Mouse (Mus musculus): ENCODE results near the gene Tmem192. TPM values are rescaled to one million over a fixed set of nuclear protein-coding genes. Genes with fewer than 3 reads are reported as not detected.
"Not testable (repeated sequence)": the region's sequence is repeated elsewhere in the genome, so short reads cannot be mapped to it uniquely, and the experiment has no call there.

The Tmem192 gene
- polyA plus RNA-seq, 2 experiments from 2014 or later: 56.5 to 65.3 TPM

GRCm38 (mm10) chr8:64983150-64983897, 36.3 kb downstream of the Tmem192 start:
- ATAC-seq: no peak

DNA sequence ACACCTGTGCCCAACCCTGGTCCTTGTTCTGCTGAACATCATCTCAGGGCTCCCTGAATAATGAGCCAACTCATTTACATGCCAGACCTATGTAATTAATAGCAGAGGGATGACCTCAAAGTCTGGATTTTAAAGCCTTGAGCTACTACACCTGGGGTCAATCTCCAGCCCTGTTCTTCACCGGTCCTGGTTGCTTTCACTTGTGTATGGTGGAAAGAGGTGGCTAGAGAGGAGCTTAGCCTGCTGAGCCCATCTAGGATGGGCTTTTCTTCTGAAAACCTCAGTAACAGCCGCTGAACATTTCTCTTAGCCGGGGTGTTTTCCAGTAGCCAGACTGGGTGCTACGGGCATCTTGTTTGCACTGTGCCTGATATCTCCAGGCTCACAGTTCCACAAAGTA, 40.7 kb downstream of the Tmem192 start, which contains the start of gene Trim75:
Trim75 (minus strand) TSS at position 101 of the 400 bp plus-strand sequence.
- no peak for ATAC-seq

DNA sequence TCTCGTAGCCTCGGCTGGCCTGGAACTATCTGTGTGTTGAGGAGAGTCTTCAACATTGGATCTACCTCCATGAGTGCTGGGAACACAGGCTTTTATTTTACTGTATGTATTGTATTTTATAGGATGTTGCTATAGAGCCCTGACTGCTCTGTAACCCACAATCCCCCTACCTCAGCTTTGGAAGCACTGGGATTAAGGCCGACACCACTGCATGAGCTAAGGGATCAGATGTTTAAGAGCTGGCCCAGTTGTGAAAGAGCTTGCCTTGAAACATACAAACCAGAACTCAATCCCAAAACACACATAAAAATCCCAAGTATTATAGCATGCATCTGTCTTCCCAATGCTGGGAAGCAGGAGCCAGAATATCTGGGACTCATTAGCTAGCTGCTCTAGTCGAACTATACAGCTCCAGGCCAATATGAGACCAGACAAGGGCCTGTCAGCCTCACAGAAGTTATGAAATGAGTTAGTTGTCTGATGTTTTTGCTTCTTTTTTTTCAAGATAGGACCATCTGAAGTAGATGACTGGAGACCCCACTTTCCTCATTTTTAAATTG, 51.9 kb downstream of the Tmem192 start:
- ATAC-seq: no peak

DNA sequence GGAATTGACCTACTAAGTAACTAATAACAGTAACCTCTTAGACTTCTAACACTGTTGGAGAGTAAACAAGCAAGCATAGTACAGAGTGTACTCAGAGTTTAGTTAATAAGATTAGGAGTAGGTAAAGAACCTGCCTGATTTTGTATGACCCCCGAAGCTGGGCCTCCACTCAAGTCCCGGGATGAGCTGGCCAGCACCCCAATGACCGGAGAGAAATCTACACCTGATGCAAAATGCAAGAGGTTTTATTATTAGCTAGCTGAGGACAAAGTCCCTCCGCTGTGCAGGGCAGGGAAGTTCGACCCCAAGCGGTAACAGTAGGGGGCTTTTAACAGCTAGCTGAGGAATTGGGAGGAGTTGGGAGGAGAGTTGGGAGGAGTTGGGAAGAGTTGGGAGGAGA, 60.6 kb downstream of the Tmem192 start:
- ATAC-seq: not testable (repeated sequence)

- ATAC-seq: no peak
Observed at GRCm38 (mm10) chr8:65018423-65018822, 71.4 kb downstream of the Tmem192 start, which contains the start of the genes Trim61 and Trim60. Gene Trim61, minus strand, starts transcription at chr8:65018523. Gene Trim60, minus strand, starts transcription at chr8:65018584.

Other genes with a start within 250 kb of the Tmem192 start
- gene Msmo1, start 213.4 kb upstream of the Tmem192 start, polyA plus RNA-seq (2017; shearing (Covaris generic)): 10 to 100 TPM; 62.3 to 76.9 TPM
- gene Klhl2, start 97.2 kb upstream of the Tmem192 start, polyA plus RNA-seq (2017; shearing (Covaris generic)): 1 to 10 TPM; 4.6 to 6.3 TPM
- gene Trim75, start 40.6 kb downstream of the Tmem192 start, polyA plus RNA-seq (2017; shearing (Covaris generic)): under 1 TPM in 1 of 2 experiments, not detected in 1; 0.42 TPM
- not detected for gene Trim61, start 71.3 kb downstream of the Tmem192 start, polyA plus RNA-seq (2017; shearing (Covaris generic))
- not detected for gene Trim60, start 71.4 kb downstream of the Tmem192 start, polyA plus RNA-seq (2017; shearing (Covaris generic))
- gene Apela, start 90.2 kb downstream of the Tmem192 start, polyA plus RNA-seq (2017; shearing (Covaris generic)): not detected
- not detected for gene Gm10663, start 127.8 kb downstream of the Tmem192 start, polyA plus RNA-seq (2017; shearing (Covaris generic))
- under 1 TPM in 1 of 2 experiments, not detected in 1; 0.22 TPM for gene BC030870, start 182.4 kb downstream of the Tmem192 start, polyA plus RNA-seq (2017; shearing (Covaris generic))

Measured in activated CD4-positive, CD25-positive, alpha-beta regulatory T cell, adult 4 months (primary cell).